Mouse (Mus musculus) thymus, adult 2 months (tissue): ENCODE data around the gene Prpf38b. TPM values are rescaled to one million over a fixed set of nuclear protein-coding genes. Genes with fewer than 3 reads are reported as not detected.

Source experiments
- DNase-seq: peaks from one replicate; pipeline ENCODE4 v3.0.0; 2021
- H3K27ac ChIP-seq: fragments of 200-500 bp; 2 replicates; pipeline ENCODE4 v1.5.1; 2012; ENCODE audit warnings: low read length, control low read depth; ENCODE audit not compliant: control insufficient read depth, insufficient read depth
- H3K27me3 ChIP-seq: fragments of 200-500 bp; 2 replicates; pipeline ENCODE4 v1.6.1; 2012; ENCODE audit warnings: mild to moderate bottlenecking, low read length, moderate library complexity, mixed read lengths; ENCODE audit not compliant: control insufficient read depth, insufficient read depth
- H3K36me3 ChIP-seq: fragments of 200-500 bp; 2 replicates; pipeline ENCODE4 v1.6.1; 2012; ENCODE audit warnings: mild to moderate bottlenecking, low read length, moderate library complexity; ENCODE audit not compliant: control insufficient read depth, insufficient read depth
- H3K4me1 ChIP-seq: fragments of 200-500 bp; replicated peaks from 2 replicates; pipeline ENCODE4 v1.6.1; 2012; ENCODE audit warnings: low read length; ENCODE audit not compliant: control insufficient read depth, insufficient read depth
- H3K4me3 ChIP-seq: fragments of 200-500 bp; 2 replicates; pipeline ENCODE4 v1.5.1; 2012; ENCODE audit warnings: mild to moderate bottlenecking, low read length, control low read depth, moderate library complexity; ENCODE audit not compliant: control insufficient read depth, insufficient read depth
- CTCF ChIP-seq: fragments of 200-500 bp; IDR thresholded peaks from 2 replicates; pipeline ENCODE4 v1.5.1; 2012; ENCODE audit warnings: mild to moderate bottlenecking, control low read depth, low read length, moderate library complexity, borderline replicate concordance; ENCODE audit not compliant: control insufficient read depth, poor library complexity, insufficient read depth; ENCODE audit errors: extremely low read depth
- POLR2A ChIP-seq: fragments of 200-500 bp; IDR thresholded peaks from 2 replicates; pipeline ENCODE4 v1.6.1; 2012; ENCODE audit warnings: mild to moderate bottlenecking, low read length, control low read depth, moderate library complexity; ENCODE audit not compliant: control insufficient read depth, poor library complexity, insufficient read depth; ENCODE audit errors: extremely low read depth
- WGBS: fragments of 180-500 bp; shearing (Covaris S2); methylation state at CpG from one replicate; pipeline ENCODE4 v1.1.7; 2018; 5-methylcytosine and 5-hydroxymethylcytosine counted together
- polyA plus RNA-seq: library from polyadenylated mRNA; depleted of rRNA; stranded (reverse); fragments of >200 nt; gene quantifications from 2 replicates; pipeline ENCODE4 v1.2.3, GENCODE M21; 2012; rRNA removed

The Prpf38b gene
- 141 and 181 TPM in 2 replicates for polyA plus RNA-seq

DNA sequence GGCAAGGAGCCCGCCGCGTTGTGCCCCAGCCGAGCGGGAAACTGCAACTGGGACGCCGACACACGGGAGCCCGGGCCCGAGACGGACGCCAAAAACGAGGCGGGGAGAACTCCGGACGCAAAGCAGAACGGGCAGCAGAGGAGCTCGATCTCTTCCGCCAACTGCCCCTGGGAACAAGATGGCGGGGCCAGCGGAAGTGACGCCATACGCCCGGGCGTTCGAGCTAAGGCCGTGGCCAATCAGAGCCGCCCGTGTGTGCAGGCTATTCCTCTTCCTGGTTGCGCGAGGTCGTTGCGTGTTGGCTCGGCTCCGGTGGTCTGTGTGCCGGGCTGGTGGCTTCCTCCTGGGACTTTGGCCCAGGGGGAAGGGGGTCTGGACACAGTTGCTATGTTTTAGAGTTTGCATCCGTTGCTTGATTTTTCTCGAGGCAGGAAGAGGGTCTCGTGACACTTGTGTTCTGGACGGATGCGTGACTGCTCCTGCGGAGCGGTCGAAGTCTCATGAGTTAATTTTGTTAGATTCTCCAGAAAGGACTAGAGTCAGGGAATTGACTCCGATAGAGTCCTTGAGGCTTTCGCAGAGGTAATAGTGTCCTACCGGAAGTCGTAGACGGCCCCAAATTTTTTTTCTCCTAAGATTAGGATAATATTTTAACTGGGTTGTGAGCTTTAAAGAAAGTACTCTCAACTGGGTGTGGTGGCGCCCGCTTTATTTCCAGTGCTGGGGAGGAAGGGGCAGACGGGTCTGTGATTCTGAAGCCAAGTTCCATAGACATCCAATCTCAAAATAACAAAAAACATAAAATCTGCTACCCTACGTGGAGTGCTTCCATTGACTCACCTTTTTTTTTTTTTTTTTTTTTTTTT lies at the start of gene Prpf38b:
Gene Prpf38b (minus strand): TSS at position 180 of the 866 bp plus-strand sequence.
- H3K27ac ChIP-seq: peak within 1 kb of the TSS; percentile 86
- H3K4me1 ChIP-seq: peaks cover 2% of the 10 kb centered on the region; the same call in 1 of the 2 replicates
- WGBS: under 1% methylated on average over 53 of the region's 53 CpGs
- peaks cover 18% of the 10 kb centered on the region for H3K36me3 ChIP-seq
- DNase-seq: peak; percentile 93
- no peaks in the 10 kb centered on the region for H3K27me3 ChIP-seq
- TF ChIP-seq POLR2A (peak; percentile 95), CTCF (no peak)
- peak within 1 kb of the TSS; percentile 76 for H3K4me3 ChIP-seq

DNA sequence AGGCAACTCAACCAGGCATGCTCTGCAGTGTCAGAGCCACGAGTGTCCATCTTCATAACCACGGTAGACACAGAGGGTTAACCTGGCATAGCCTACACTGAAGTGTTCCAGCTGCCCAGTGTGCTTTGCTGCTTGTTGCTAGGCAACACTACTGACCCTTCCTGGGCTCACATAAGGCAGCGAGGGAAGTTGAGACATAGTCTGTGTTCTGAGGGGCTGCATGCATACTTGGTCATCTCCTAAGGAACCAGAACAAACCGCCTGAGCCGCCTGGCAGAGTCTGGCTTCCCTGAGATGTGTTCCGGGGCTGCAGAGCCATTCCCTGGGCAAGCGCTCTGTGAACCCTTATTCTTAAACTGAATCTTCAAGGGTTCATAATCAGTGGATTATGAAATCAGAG lies 49.7 kb upstream of the Prpf38b start:
- Histone ChIP-seq H3K27ac (peak overlapping the region; percentile 66), H3K4me3 (no peak overlapping the region), H3K4me1 (peaks cover 26% of the 10 kb centered on the region), H3K36me3 (no peaks in the 10 kb centered on the region), H3K27me3 (no peaks in the 10 kb centered on the region)
- 92% methylated on average over 7 of the region's 7 CpGs for WGBS
- no peak for DNase-seq
- TF ChIP-seq CTCF: no peak
- no peak for TF ChIP-seq POLR2A

- 91% methylated on average over 13 of the region's 13 CpGs for WGBS
- no peak for DNase-seq
- Histone ChIP-seq H3K36me3 (no peaks in the 10 kb centered on the region), H3K27ac (no peak overlapping the region), H3K4me1 (peaks cover 26% of the 10 kb centered on the region), H3K4me3 (no peak overlapping the region), H3K27me3 (no peaks in the 10 kb centered on the region)
- TF ChIP-seq CTCF (no peak), POLR2A (no peak)
Observed at GRCm38 (mm10) chr3:108959680-108960295, 48.3 kb upstream of the Prpf38b start.

GRCm38 (mm10) chr3:108957976-108958375 lies 46.4 kb upstream of the Prpf38b start:
- DNase-seq: no peak
- Histone ChIP-seq H3K27me3 (no peaks in the 10 kb centered on the region), H3K27ac (no peak overlapping the region), H3K4me1 (peaks cover 18% of the 10 kb centered on the region), H3K4me3 (no peak overlapping the region), H3K36me3 (no peaks in the 10 kb centered on the region)
- TF ChIP-seq CTCF (no peak), POLR2A (no peak)

- no peak for DNase-seq
- H3K27ac ChIP-seq: no peak overlapping the region
- no peak overlapping the region for H3K4me3 ChIP-seq
- 96% methylated on average over 10 of the region's 10 CpGs for WGBS
- no peaks in the 10 kb centered on the region for H3K27me3 ChIP-seq
- H3K4me1 ChIP-seq: peaks cover 7% of the 10 kb centered on the region; the same call in 1 of the 2 replicates
- no peak for TF ChIP-seq POLR2A
- TF ChIP-seq CTCF: no peak
- H3K36me3 ChIP-seq: no peaks in the 10 kb centered on the region
Observed at GRCm38 (mm10) chr3:108940996-108941395, 29.5 kb upstream of the Prpf38b start.

DNA sequence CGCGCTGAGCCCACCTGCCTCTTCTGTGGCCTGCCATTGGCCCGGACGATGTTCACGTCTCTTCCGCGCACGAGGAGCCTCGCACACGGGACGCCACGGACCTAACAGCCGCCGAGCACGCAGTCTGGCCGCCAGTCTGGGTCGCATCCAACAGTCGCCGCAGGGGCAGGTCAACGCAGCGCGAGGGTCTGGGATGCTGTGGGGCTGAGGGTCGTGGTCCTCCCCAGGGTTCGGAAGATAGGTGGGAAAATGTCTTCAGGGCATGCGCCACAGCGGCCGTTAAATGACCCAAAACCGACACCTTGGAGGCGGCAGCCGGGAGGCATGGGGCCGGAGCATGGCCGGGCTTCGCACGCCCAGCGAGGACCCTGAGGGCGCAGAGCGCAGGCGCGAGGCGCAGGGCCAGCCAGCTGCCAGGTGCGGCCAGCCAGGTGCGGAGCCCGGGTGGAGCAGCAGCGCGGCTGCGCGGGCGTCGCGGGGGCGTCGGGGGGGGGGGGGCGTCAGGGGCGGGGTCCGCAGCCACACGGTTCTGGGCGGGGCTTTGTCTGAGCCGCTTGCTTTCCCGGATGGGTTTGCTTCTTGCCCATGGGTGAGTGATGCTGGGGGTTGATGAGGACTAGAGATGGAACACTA lies 28.6 kb upstream of the Prpf38b start, which contains the start of gene Gm9857:
Gene Gm9857 (minus strand): TSS at position 445 of the 633 bp plus-strand sequence.
- WGBS: 72% methylated on average over 59 of the region's 59 CpGs
- no peak within 1 kb of the TSS for H3K27ac ChIP-seq
- DNase-seq: peak; percentile 38
- H3K4me1 ChIP-seq: peaks cover 7% of the 10 kb centered on the region; the same call in 1 of the 2 replicates
- no peaks in the 10 kb centered on the region for H3K27me3 ChIP-seq
- peak within 1 kb of the TSS; percentile 36 for H3K4me3 ChIP-seq
- no peaks in the 10 kb centered on the region for H3K36me3 ChIP-seq
- no peak for TF ChIP-seq POLR2A
- TF ChIP-seq CTCF: no peak
